Mouse (Mus musculus): ENCODE measurements around the gene Cxcl13. TPM values are rescaled to one million over a fixed set of nuclear protein-coding genes. Genes with fewer than 3 reads are reported as not detected.

Gene Cxcl13
- 0.36 and 0.40 TPM in 2 replicates for polyA plus RNA-seq (2015; fragmentation: Nextera tagmentation; extraction: Ambion mirVana)

GRCm38 (mm10) chr5:95956651-95957050, at the start of gene Cxcl13:
Cxcl13 (plus strand) TSS chr5:95956951.
- H3K36me3 ChIP-seq (ENCODE audit: control insufficient read depth, insufficient read depth, low read length), result no peaks in the 10 kb centered on the region
- no peak within 1 kb of the TSS for H3K4me2 ChIP-seq (ENCODE audit: low read length)
- 72% methylated on average over 5 of the region's 5 CpGs for WGBS
- H3K4me1 ChIP-seq (ENCODE audit: control insufficient read depth, insufficient read depth, low read depth, low read length), result no peaks in the 10 kb centered on the region
- no peak within 1 kb of the TSS for H3K9ac ChIP-seq (ENCODE audit: low read depth, low read length)
- no peak within 1 kb of the TSS for H3K27ac ChIP-seq (ENCODE audit: low read depth, low read length)
- H3K9me3 ChIP-seq (ENCODE audit: control insufficient read depth, low read length), result no peaks in the 10 kb centered on the region
- H3K4me3 ChIP-seq (ENCODE audit: low read length), result no peak within 1 kb of the TSS
- H3K27me3 ChIP-seq (replicated peaks; ENCODE audit: control insufficient read depth, insufficient read depth, low read length), result no peaks in the 10 kb centered on the region
- no peak for ATAC-seq

GRCm38 (mm10) chr5:95911006-95911405, 45.7 kb upstream of the Cxcl13 start:
- H3K9ac ChIP-seq (ENCODE audit: low read depth, low read length), result no peak overlapping the region
- whole genome bisulfite sequencing, result 67% methylated on average over 1 of the region's 1 CpGs
- no peak overlapping the region for H3K27ac ChIP-seq (ENCODE audit: low read depth, low read length)
- H3K36me3 ChIP-seq (ENCODE audit: control insufficient read depth, insufficient read depth, low read length), result no peaks in the 10 kb centered on the region
- no peaks in the 10 kb centered on the region for H3K9me3 ChIP-seq (ENCODE audit: control insufficient read depth, low read length)
- no peaks in the 10 kb centered on the region for H3K27me3 ChIP-seq (replicated peaks; ENCODE audit: control insufficient read depth, insufficient read depth, low read length)
- no peak overlapping the region for H3K4me3 ChIP-seq (ENCODE audit: low read length)
- H3K4me1 ChIP-seq (ENCODE audit: control insufficient read depth, insufficient read depth, low read depth, low read length), result no peaks in the 10 kb centered on the region
- ATAC-seq, result no peak
- no peak overlapping the region for H3K4me2 ChIP-seq (ENCODE audit: low read length)

- no peak overlapping the region for H3K4me2 ChIP-seq (ENCODE audit: low read length)
- 90% methylated on average over 6 of the region's 6 CpGs for WGBS
- H3K27me3 ChIP-seq (replicated peaks; ENCODE audit: control insufficient read depth, insufficient read depth, low read length), result no peaks in the 10 kb centered on the region
- H3K27ac ChIP-seq (ENCODE audit: low read depth, low read length), result no peak overlapping the region
- H3K4me1 ChIP-seq (ENCODE audit: control insufficient read depth, insufficient read depth, low read depth, low read length), result no peaks in the 10 kb centered on the region
- H3K4me3 ChIP-seq (ENCODE audit: low read length), result no peak overlapping the region
- H3K36me3 ChIP-seq (ENCODE audit: control insufficient read depth, insufficient read depth, low read length), result no peaks in the 10 kb centered on the region
- H3K9ac ChIP-seq (ENCODE audit: low read depth, low read length), result no peak overlapping the region
- no peaks in the 10 kb centered on the region for H3K9me3 ChIP-seq (ENCODE audit: control insufficient read depth, low read length)
- ATAC-seq, result no peak
Measured at GRCm38 (mm10) chr5:95918491-95918890, 38.3 kb upstream of the Cxcl13 start.

- H3K4me2 ChIP-seq (ENCODE audit: low read length), result no peak overlapping the region
- H3K9ac ChIP-seq (ENCODE audit: low read depth, low read length), result no peak overlapping the region
- ATAC-seq, result no peak
- no peaks in the 10 kb centered on the region for H3K4me1 ChIP-seq (ENCODE audit: control insufficient read depth, insufficient read depth, low read depth, low read length)
- H3K4me3 ChIP-seq (ENCODE audit: low read length), result no peak overlapping the region
- no peaks in the 10 kb centered on the region for H3K36me3 ChIP-seq (ENCODE audit: control insufficient read depth, insufficient read depth, low read length)
- no peaks in the 10 kb centered on the region for H3K27me3 ChIP-seq (replicated peaks; ENCODE audit: control insufficient read depth, insufficient read depth, low read length)
- no peaks in the 10 kb centered on the region for H3K9me3 ChIP-seq (ENCODE audit: control insufficient read depth, low read length)
- H3K27ac ChIP-seq (ENCODE audit: low read depth, low read length), result no peak overlapping the region
- WGBS, result 77% methylated on average over 6 of the region's 6 CpGs
Measured at GRCm38 (mm10) chr5:95924023-95924422, 32.7 kb upstream of the Cxcl13 start.

- Histone ChIP-seq H3K27me3 (replicated peaks; ENCODE audit: control insufficient read depth, insufficient read depth, low read length) (no peaks in the 10 kb centered on the region), H3K4me2 (ENCODE audit: low read length) (no peak overlapping the region), H3K9ac (ENCODE audit: low read depth, low read length) (no peak overlapping the region), H3K4me1 (ENCODE audit: control insufficient read depth, insufficient read depth, low read depth, low read length) (no peaks in the 10 kb centered on the region), H3K36me3 (ENCODE audit: control insufficient read depth, insufficient read depth, low read length) (no peaks in the 10 kb centered on the region), H3K4me3 (ENCODE audit: low read length) (no peak overlapping the region), H3K9me3 (ENCODE audit: control insufficient read depth, low read length) (no peaks in the 10 kb centered on the region), H3K27ac (ENCODE audit: low read depth, low read length) (no peak overlapping the region)
- WGBS, result 91% methylated on average over 10 of the region's 10 CpGs
- no peak for ATAC-seq
Measured at GRCm38 (mm10) chr5:95925204-95925930, 31.4 kb upstream of the Cxcl13 start.

GRCm38 (mm10) chr5:95925931-95926263, 30.9 kb upstream of the Cxcl13 start:
- Histone ChIP-seq H3K9ac (ENCODE audit: low read depth, low read length) (no peak overlapping the region), H3K36me3 (ENCODE audit: control insufficient read depth, insufficient read depth, low read length) (no peaks in the 10 kb centered on the region), H3K4me3 (ENCODE audit: low read length) (no peak overlapping the region), H3K27ac (ENCODE audit: low read depth, low read length) (no peak overlapping the region), H3K4me2 (ENCODE audit: low read length) (no peak overlapping the region), H3K9me3 (ENCODE audit: control insufficient read depth, low read length) (no peaks in the 10 kb centered on the region), H3K4me1 (ENCODE audit: control insufficient read depth, insufficient read depth, low read depth, low read length) (no peaks in the 10 kb centered on the region), H3K27me3 (replicated peaks; ENCODE audit: control insufficient read depth, insufficient read depth, low read length) (no peaks in the 10 kb centered on the region)
- WGBS, result 100% methylated on average over 1 of the region's 1 CpGs
- ATAC-seq, result no peak

GRCm38 (mm10) chr5:95935035-95935434, 21.7 kb upstream of the Cxcl13 start:
- Histone ChIP-seq H3K4me3 (ENCODE audit: low read length) (no peak overlapping the region), H3K4me1 (ENCODE audit: control insufficient read depth, insufficient read depth, low read depth, low read length) (no peaks in the 10 kb centered on the region), H3K4me2 (ENCODE audit: low read length) (no peak overlapping the region), H3K36me3 (ENCODE audit: control insufficient read depth, insufficient read depth, low read length) (no peaks in the 10 kb centered on the region), H3K9ac (ENCODE audit: low read depth, low read length) (no peak overlapping the region), H3K9me3 (ENCODE audit: control insufficient read depth, low read length) (no peaks in the 10 kb centered on the region), H3K27ac (ENCODE audit: low read depth, low read length) (no peak overlapping the region), H3K27me3 (replicated peaks; ENCODE audit: control insufficient read depth, insufficient read depth, low read length) (no peaks in the 10 kb centered on the region)
- WGBS, result 79% methylated on average over 5 of the region's 5 CpGs
- ATAC-seq, result no peak

DNA sequence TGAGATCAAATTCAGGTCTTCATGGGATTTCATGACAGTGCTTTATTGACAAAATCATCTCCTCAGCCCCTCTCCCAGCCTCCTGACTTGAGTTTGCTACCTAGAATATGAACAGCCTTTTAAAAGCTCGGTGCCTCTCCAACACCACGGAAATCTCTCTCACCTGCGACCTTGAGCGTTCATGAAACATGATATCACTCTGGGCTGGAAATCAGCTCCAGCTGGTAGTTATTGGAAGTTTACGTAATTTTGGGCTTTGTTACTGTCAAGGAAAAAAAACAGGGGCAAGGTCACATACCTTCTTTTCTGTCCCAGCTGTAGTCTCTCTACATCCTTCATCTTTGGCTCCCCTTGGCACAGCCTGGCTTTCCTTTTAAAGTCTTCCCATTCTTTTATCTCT, 20.7 kb upstream of the Cxcl13 start:
- 80% methylated on average over 5 of the region's 5 CpGs for WGBS
- ATAC-seq, result no peak

GRCm38 (mm10) chr5:95937129-95937528, 19.6 kb upstream of the Cxcl13 start:
- no peak overlapping the region for H3K9ac ChIP-seq (ENCODE audit: low read depth, low read length)
- H3K36me3 ChIP-seq (ENCODE audit: control insufficient read depth, insufficient read depth, low read length), result no peaks in the 10 kb centered on the region
- no peak for ATAC-seq
- no peaks in the 10 kb centered on the region for H3K27me3 ChIP-seq (replicated peaks; ENCODE audit: control insufficient read depth, insufficient read depth, low read length)
- no peak overlapping the region for H3K27ac ChIP-seq (ENCODE audit: low read depth, low read length)
- 66% methylated on average over 2 of the region's 2 CpGs for WGBS
- H3K4me2 ChIP-seq (ENCODE audit: low read length), result no peak overlapping the region
- no peaks in the 10 kb centered on the region for H3K9me3 ChIP-seq (ENCODE audit: control insufficient read depth, low read length)
- no peak overlapping the region for H3K4me3 ChIP-seq (ENCODE audit: low read length)
- H3K4me1 ChIP-seq (ENCODE audit: control insufficient read depth, insufficient read depth, low read depth, low read length), result no peaks in the 10 kb centered on the region

More for the DNA sequence above, 20.7 kb upstream of the Cxcl13 start:
- Histone ChIP-seq H3K9me3 (ENCODE audit: control insufficient read depth, low read length) (no peaks in the 10 kb centered on the region), H3K4me2 (ENCODE audit: low read length) (no peak overlapping the region), H3K4me3 (ENCODE audit: low read length) (no peak overlapping the region), H3K4me1 (ENCODE audit: control insufficient read depth, insufficient read depth, low read depth, low read length) (no peaks in the 10 kb centered on the region), H3K27ac (ENCODE audit: low read depth, low read length) (no peak overlapping the region), H3K36me3 (ENCODE audit: control insufficient read depth, insufficient read depth, low read length) (no peaks in the 10 kb centered on the region), H3K27me3 (replicated peaks; ENCODE audit: control insufficient read depth, insufficient read depth, low read length) (no peaks in the 10 kb centered on the region), H3K9ac (ENCODE audit: low read depth, low read length) (no peak overlapping the region)

Measured in hindbrain, embryonic 16.5 days (tissue).